In the genomic region with DNA sequence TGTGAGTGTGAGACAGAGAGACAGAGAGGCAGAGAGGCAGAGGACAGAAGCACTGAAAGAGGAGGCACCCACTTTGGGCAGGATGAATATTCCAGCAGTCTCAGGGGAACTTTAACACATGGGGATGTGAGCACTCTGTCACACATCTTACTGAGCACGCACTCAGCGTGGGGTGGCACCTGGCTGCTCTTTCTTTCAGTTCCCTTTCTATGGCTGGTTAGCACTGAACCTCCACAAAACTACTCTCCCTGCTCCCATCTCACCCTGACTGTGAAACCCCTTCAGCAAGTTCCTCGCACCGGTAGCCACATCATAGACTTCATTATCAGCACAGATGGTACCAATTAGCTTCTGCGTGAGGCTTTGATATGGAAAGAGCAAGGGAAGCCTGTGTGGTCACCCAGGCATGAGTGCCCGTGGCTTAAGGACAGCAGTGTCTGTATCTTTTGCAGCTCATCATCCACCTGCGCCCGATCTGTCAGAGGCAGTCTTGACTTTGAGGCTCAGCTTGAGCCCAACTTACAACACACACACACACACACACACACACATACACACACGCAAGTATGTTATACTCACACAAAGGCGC, we compare ENCODE assay signal across 12 mouse cellular contexts. TPM values are rescaled to one million over a fixed set of nuclear protein-coding genes. Genes with fewer than 3 reads are reported as not detected.
DNase-seq lines count a peak whose midpoint lies in the region; ATAC-seq and TF ChIP-seq lines count a peak whose summit lies in the region.
"Had no signal": no experiment of that assay in that cellular context is flagged by ENCODE, and none has a peak within 500 bp of the region (broad histone marks: within the 10 kb centered on the region; RNA-seq: fewer than 3 reads in every experiment).

No protein-coding gene starts in this region.

- no peak overlapping the region for H3K4me3 ChIP-seq in cerebellum, adult 2 months (replicated peaks; ENCODE audit: insufficient read depth, low read depth, low read length)
- H3K4me3 ChIP-seq in hindbrain, postnatal 0 days (ENCODE audit: low read length): no peak overlapping the region
- H3K4me3 ChIP-seq: heart, embryonic 10.5 days had no signal

- H3K4me2 ChIP-seq in hindbrain, postnatal 0 days (ENCODE audit: low read depth, low read length): no peak overlapping the region
- H3K4me2 ChIP-seq: lung, embryonic 14.5 days had no signal

- peak; percentile 19 to 38 for DNase-seq in cerebellum, adult 2 months
- DNase-seq in cerebellum, postnatal 4 days (ENCODE audit: low spot score in 2 of 2): no peak
- DNase-seq in left cerebral cortex, postnatal 4 days: peak; percentile 43
- no peak for DNase-seq in left cerebral cortex, postnatal 36 days (ENCODE audit: low spot score in 2 of 2)
- DNase-seq in hindbrain, postnatal 0 days (ENCODE audit: low spot score): peak; percentile 63
- no peak for DNase-seq in adrenal gland, postnatal 25 days
- no peak for DNase-seq in heart, postnatal 25 days (ENCODE audit: low spot score)
- DNase-seq: lung, embryonic 14.5 days had no signal

- H3K27ac ChIP-seq in cerebellum, adult 2 months (ENCODE audit: insufficient read depth, low read length): no peak overlapping the region
- peak overlapping the region; percentile 32; the same call in 1 of the 2 replicates for H3K27ac ChIP-seq in hindbrain, postnatal 0 days
- H3K27ac ChIP-seq: kidney, postnatal 0 days had no signal

- no peaks in the 10 kb centered on the region for H3K36me3 ChIP-seq in hindbrain, postnatal 0 days (ENCODE audit: insufficient read depth, low read length)

- TF ChIP-seq POLR2A in cerebellum, adult 2 months (IDR thresholded peaks at IDR 0.05; ENCODE audit: borderline replicate concordance, insufficient read depth, low read length): no peak

- no peaks in the 10 kb centered on the region for H3K27me3 ChIP-seq in cerebellum, adult 2 months (ENCODE audit: control insufficient read depth, insufficient read depth, low read length)
- H3K27me3 ChIP-seq in hindbrain, postnatal 0 days (ENCODE audit: insufficient read depth, low read length): no peaks in the 10 kb centered on the region

- peak; percentile 34 for ATAC-seq in CD4-positive, CD25-positive, alpha-beta regulatory T cell, adult 4 months
- peak; percentile 78 for ATAC-seq in hindbrain, postnatal 0 days
- ATAC-seq: activated CD4-positive, CD25-positive, alpha-beta regulatory T cell, adult 4 months had no signal

- intact Hi-C loops in left cerebral cortex, postnatal 4 days (cut with DNase I): no loop called here
- intact Hi-C loops in left cerebral cortex, postnatal 36 days (cut with DNase I): no loop called here
- intact Hi-C loops in heart, postnatal 25 days (cut with DNase I): loop anchor here (5.0 kb wide), 1 partner anchor 225 kb away; no protein-coding TSS in a partner anchor

- H3K4me1 ChIP-seq in cerebellum, adult 2 months (ENCODE audit: control insufficient read depth, insufficient read depth, low read length): peaks cover 5% of the 10 kb centered on the region
- no peaks in the 10 kb centered on the region for H3K4me1 ChIP-seq in hindbrain, postnatal 0 days (ENCODE audit: insufficient read depth, low read length)

- no peaks in the 10 kb centered on the region for H3K9me3 ChIP-seq in hindbrain, postnatal 0 days (ENCODE audit: low read length)
- H3K9me3 ChIP-seq: heart, embryonic 10.5 days had no signal

- no peak for TF ChIP-seq CTCF in cerebellum, adult 2 months (IDR thresholded peaks at IDR 0.05; ENCODE audit: borderline replicate concordance, insufficient read depth, low read depth, low read length)
- TF ChIP-seq CTCF in hindbrain, postnatal 0 days (IDR thresholded peaks at IDR 0.05; ENCODE audit: low read depth): no peak

- no peak overlapping the region for H3K9ac ChIP-seq in hindbrain, postnatal 0 days (replicated peaks; ENCODE audit: low read length)
- H3K9ac ChIP-seq: lung, embryonic 14.5 days had no signal

- 52% methylated on average over 10 of the region's 10 CpGs for WGBS in cerebellum, adult 2 months
- 57% methylated on average over 10 of the region's 10 CpGs for WGBS in hindbrain, postnatal 0 days

RNA-seq across cellular contexts. Expression of gene Ano10, which starts 52.3 kb away (rescaled TPM):
- polyA plus RNA-seq in cerebellum, adult 2 months (2012; rRNA removed): 29.7 and 31.3 TPM in 2 replicates
- 10 to 100 TPM; 33.3 to 37.4 TPM for total RNA-seq in left cerebral cortex, postnatal 4 days (2021)
- total RNA-seq in left cerebral cortex, postnatal 36 days (2021): 10 to 100 TPM; 27.4 to 30.3 TPM
- polyA plus RNA-seq in CD4-positive, CD25-positive, alpha-beta regulatory T cell, adult 4 months (2017; shearing (Covaris generic)): 10 to 100 TPM; 18.2 to 22.9 TPM
- 35.3 and 48.6 TPM in 2 replicates for total RNA-seq in hindbrain, postnatal 0 days (2014; rRNA removed)
- polyA plus RNA-seq in hindbrain, postnatal 0 days (2015; fragmentation: Nextera tagmentation; extraction: Ambion mirVana): 32.9 and 34.5 TPM in 2 replicates
- total RNA-seq in adrenal gland, postnatal 25 days (2021): 82.0 and 86.6 TPM in 2 replicates
- total RNA-seq in heart, postnatal 25 days (2021): 100 to 1,000 TPM; 115 to 118 TPM

Comparison
In these comparisons a context has a peak if more than half of its experiments do, and no peak if none do; other contexts are left out.
1. DNase-seq: peak in cerebellum, adult 2 months (2 of 2), left cerebral cortex, postnatal 4 days (single experiment) and hindbrain, postnatal 0 days (single experiment); none in cerebellum, postnatal 4 days (0 of 2), left cerebral cortex, postnatal 36 days (0 of 2), adrenal gland, postnatal 25 days (single experiment) and heart, postnatal 25 days (single experiment).